Mouse (Mus musculus) right cerebral cortex, postnatal 10 days (tissue): ENCODE data around the gene Tmem232.
"Not testable (repeated sequence)": the region's sequence is repeated elsewhere in the genome, so short reads cannot be mapped to it uniquely, and the experiment has no call there.

Source experiments
- DNase-seq, 2 experiments: peaks; one replicate each; pipeline ENCODE4 v3.0.0; 2021; ENCODE audit warnings: low spot score in 2 of 2

Tmem232 gene

GRCm38 (mm10) chr17:65540441-65541272 is at the start of gene Tmem232:
Tmem232 (minus strand) TSS chr17:65540782.
- DNase-seq = peak in 1 of 2 experiments; percentile 51

GRCm38 (mm10) chr17:65586892-65587291 is 46.3 kb upstream of the Tmem232 start:
- no peak for DNase-seq

- no peak for DNase-seq
These were observed 40.9 kb upstream of the Tmem232 start for GRCm38 (mm10) chr17:65581440-65581839.

GRCm38 (mm10) chr17:65579766-65580165 is 39.2 kb upstream of the Tmem232 start:
- no peak for DNase-seq

- DNase-seq = no peak
These were observed 34.8 kb upstream of the Tmem232 start for GRCm38 (mm10) chr17:65575339-65575738.

GRCm38 (mm10) chr17:65574850-65575249 is 34.3 kb upstream of the Tmem232 start:
- DNase-seq = no peak

- DNase-seq = no peak
These were observed 31.3 kb upstream of the Tmem232 start for GRCm38 (mm10) chr17:65571866-65572265.

- no peak for DNase-seq
These were observed 30.9 kb upstream of the Tmem232 start for GRCm38 (mm10) chr17:65571466-65571865.

GRCm38 (mm10) chr17:65564189-65564588 is 23.6 kb upstream of the Tmem232 start:
- no peak for DNase-seq

- no peak for DNase-seq
These were observed 22.8 kb upstream of the Tmem232 start for GRCm38 (mm10) chr17:65563345-65563744.

GRCm38 (mm10) chr17:65562761-65563160 is 22.2 kb upstream of the Tmem232 start:
- DNase-seq = peak; percentile 70 to 85

- no peak for DNase-seq
These were observed 20.9 kb upstream of the Tmem232 start for GRCm38 (mm10) chr17:65561361-65562015.

- DNase-seq = no peak
These were observed 18.7 kb upstream of the Tmem232 start for GRCm38 (mm10) chr17:65559273-65559672.

- no peak for DNase-seq
These were observed 18.2 kb upstream of the Tmem232 start for GRCm38 (mm10) chr17:65558788-65559187.

- peak; percentile 37 to 69 for DNase-seq
These were observed 17.6 kb upstream of the Tmem232 start for GRCm38 (mm10) chr17:65558217-65558616.

GRCm38 (mm10) chr17:65557212-65557611 is 16.6 kb upstream of the Tmem232 start:
- no peak for DNase-seq

GRCm38 (mm10) chr17:65556798-65557197 is 16.2 kb upstream of the Tmem232 start:
- no peak for DNase-seq

- no peak for DNase-seq
These were observed 11.9 kb upstream of the Tmem232 start for GRCm38 (mm10) chr17:65552426-65552997.

- DNase-seq = no peak
These were observed 9.8 kb upstream of the Tmem232 start for GRCm38 (mm10) chr17:65550357-65550756.

- DNase-seq = no peak
These were observed 8.2 kb upstream of the Tmem232 start for GRCm38 (mm10) chr17:65548698-65549365.

GRCm38 (mm10) chr17:65546221-65546620 is 5.6 kb upstream of the Tmem232 start:
- not testable (repeated sequence) for DNase-seq

- no peak for DNase-seq
These were observed 4.4 kb downstream of the Tmem232 start for GRCm38 (mm10) chr17:65536156-65536555.
